Mouse (Mus musculus) neural tube, embryonic 13.5 days (tissue): ENCODE data around the gene Fam169a. TPM values are rescaled to one million over a fixed set of nuclear protein-coding genes. Genes with fewer than 3 reads are reported as not detected.
"Not testable (repeated sequence)": the region's sequence is repeated elsewhere in the genome, so short reads cannot be mapped to it uniquely, and the experiment has no call there.

Source experiments
- ATAC-seq: fragments of 200-750 bp; cut with Nextera tagmentation; 2 replicates; pipeline ENCODE4 v1.8.0; 2017; ENCODE audit warnings: low read depth, mild to moderate bottlenecking, moderate TSS enrichment, moderate library complexity
- H3K27ac ChIP-seq: fragments of 300-500 bp; sonication (generic); replicated peaks from 2 replicates; pipeline ENCODE4 v1.5.1; 2015; ENCODE audit warnings: moderate library complexity, mild to moderate bottlenecking, inconsistent platforms
- H3K27me3 ChIP-seq: fragments of 300-500 bp; sonication (generic); 2 replicates; pipeline ENCODE4 v1.6.1; 2015; ENCODE audit warnings: mild to moderate bottlenecking, inconsistent platforms
- H3K36me3 ChIP-seq: fragments of 300-500 bp; sonication (generic); 2 replicates; pipeline ENCODE4 v1.6.1; 2015; ENCODE audit warnings: mild to moderate bottlenecking, inconsistent platforms
- H3K4me1 ChIP-seq: fragments of 300-500 bp; sonication (generic); replicated peaks from 2 replicates; pipeline ENCODE4 v1.6.1; 2015; ENCODE audit warnings: inconsistent platforms
- H3K4me2 ChIP-seq: fragments of 300-500 bp; sonication (generic); 2 replicates; pipeline ENCODE4 v1.6.1; 2015; ENCODE audit warnings: inconsistent platforms, mild to moderate bottlenecking, moderate library complexity
- H3K4me3 ChIP-seq: fragments of 300-500 bp; sonication (generic); 2 replicates; pipeline ENCODE4 v1.5.1; 2015; ENCODE audit warnings: mild to moderate bottlenecking, inconsistent platforms
- H3K9ac ChIP-seq: fragments of 300-500 bp; sonication (generic); 2 replicates; pipeline ENCODE4 v1.6.1; 2015; ENCODE audit warnings: moderate library complexity, mild to moderate bottlenecking, inconsistent platforms
- H3K9me3 ChIP-seq: fragments of 300-500 bp; sonication (generic); 2 replicates; pipeline ENCODE4 v1.6.1; 2016; ENCODE audit warnings: inconsistent platforms
- WGBS: fragments of 180-500 bp; shearing (Covaris S2); methylation state at CpG from one replicate; pipeline ENCODE4 v1.1.7; 2015; 5-methylcytosine and 5-hydroxymethylcytosine counted together
- polyA plus RNA-seq: library from polyadenylated mRNA; unstranded; fragments of >200 nt; fragmentation: Nextera tagmentation; extraction: Ambion mirVana; gene quantifications from 2 replicates; pipeline ENCODE4 v1.2.1, GENCODE M21; 2015

The Fam169a gene
- polyA plus RNA-seq, 1 experiment from 2014 or later = 22.1 TPM

- 54% methylated on average over 4 of the region's 9 CpGs for WGBS
- Histone ChIP-seq H3K27me3 (no peaks in the 10 kb centered on the region), H3K4me1 (no peaks in the 10 kb centered on the region), H3K4me2 (no peak overlapping the region), H3K36me3 (no peaks in the 10 kb centered on the region), H3K27ac (no peak overlapping the region), H3K9ac (no peak overlapping the region), H3K9me3 (no peaks in the 10 kb centered on the region), H3K4me3 (no peak overlapping the region)
- no peak for ATAC-seq
These were observed 19.2 kb downstream of the Fam169a start for GRCm38 (mm10) chr13:97086316-97086715.

DNA sequence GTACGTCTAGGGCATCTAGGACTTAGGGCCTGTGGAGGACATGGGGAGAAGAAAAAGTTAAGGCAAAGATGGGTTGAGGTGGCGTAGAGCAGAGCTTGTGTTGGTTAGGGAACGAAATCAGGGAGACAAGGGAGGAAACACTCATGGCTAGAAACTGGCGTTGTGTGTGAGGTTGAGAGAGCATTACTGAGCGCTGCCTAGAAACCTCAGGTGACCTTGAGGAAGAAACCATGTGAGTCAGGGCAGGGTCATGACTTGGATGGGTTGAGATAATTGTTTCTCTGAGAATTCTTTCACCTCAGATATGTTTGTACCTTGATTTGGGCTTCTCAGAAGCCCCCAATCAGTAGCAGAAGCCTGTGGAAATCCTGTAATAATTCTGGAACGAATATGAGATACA, 20.3 kb downstream of the Fam169a start:
- Histone ChIP-seq H3K27me3 (no peaks in the 10 kb centered on the region), H3K4me3 (no peak overlapping the region), H3K36me3 (no peaks in the 10 kb centered on the region), H3K4me2 (no peak overlapping the region), H3K27ac (no peak overlapping the region), H3K4me1 (no peaks in the 10 kb centered on the region), H3K9ac (no peak overlapping the region), H3K9me3 (no peaks in the 10 kb centered on the region)
- WGBS = 93% methylated on average over 6 of the region's 6 CpGs
- no peak for ATAC-seq

GRCm38 (mm10) chr13:97088183-97088582, 21.1 kb downstream of the Fam169a start:
- Histone ChIP-seq H3K27ac (no peak overlapping the region), H3K4me1 (no peaks in the 10 kb centered on the region), H3K9me3 (no peaks in the 10 kb centered on the region), H3K4me3 (no peak overlapping the region), H3K36me3 (no peaks in the 10 kb centered on the region), H3K9ac (no peak overlapping the region), H3K27me3 (no peaks in the 10 kb centered on the region), H3K4me2 (no peak overlapping the region)
- ATAC-seq = no peak
- WGBS = 81% methylated on average over 3 of the region's 3 CpGs

DNA sequence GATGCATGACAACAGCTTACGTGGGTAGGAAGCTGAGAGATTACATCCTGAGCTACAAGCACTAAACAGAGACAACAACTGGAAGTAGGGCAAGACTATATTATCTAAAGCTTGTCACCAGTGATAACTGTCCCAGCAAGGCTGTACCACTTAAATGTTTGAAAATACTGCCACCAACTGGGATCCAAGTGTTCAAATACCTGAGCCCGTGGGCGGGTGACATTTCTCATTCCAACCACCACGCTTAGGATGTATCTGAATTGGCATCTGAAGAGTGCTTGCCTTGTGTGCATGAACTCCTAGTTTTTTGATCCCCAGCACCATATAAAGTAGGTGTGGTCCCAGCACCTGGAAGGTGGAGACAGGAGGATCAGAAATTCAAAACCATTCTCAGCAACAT, 28.6 kb downstream of the Fam169a start:
- no peaks in the 10 kb centered on the region for H3K4me1 ChIP-seq
- H3K9ac ChIP-seq = no peak overlapping the region
- WGBS = 93% methylated on average over 4 of the region's 4 CpGs
- H3K27ac ChIP-seq = no peak overlapping the region
- no peak for ATAC-seq
- no peak overlapping the region for H3K4me3 ChIP-seq
- no peaks in the 10 kb centered on the region for H3K9me3 ChIP-seq
- peaks cover 19% of the 10 kb centered on the region for H3K36me3 ChIP-seq
- H3K27me3 ChIP-seq = no peaks in the 10 kb centered on the region
- H3K4me2 ChIP-seq = no peak overlapping the region

DNA sequence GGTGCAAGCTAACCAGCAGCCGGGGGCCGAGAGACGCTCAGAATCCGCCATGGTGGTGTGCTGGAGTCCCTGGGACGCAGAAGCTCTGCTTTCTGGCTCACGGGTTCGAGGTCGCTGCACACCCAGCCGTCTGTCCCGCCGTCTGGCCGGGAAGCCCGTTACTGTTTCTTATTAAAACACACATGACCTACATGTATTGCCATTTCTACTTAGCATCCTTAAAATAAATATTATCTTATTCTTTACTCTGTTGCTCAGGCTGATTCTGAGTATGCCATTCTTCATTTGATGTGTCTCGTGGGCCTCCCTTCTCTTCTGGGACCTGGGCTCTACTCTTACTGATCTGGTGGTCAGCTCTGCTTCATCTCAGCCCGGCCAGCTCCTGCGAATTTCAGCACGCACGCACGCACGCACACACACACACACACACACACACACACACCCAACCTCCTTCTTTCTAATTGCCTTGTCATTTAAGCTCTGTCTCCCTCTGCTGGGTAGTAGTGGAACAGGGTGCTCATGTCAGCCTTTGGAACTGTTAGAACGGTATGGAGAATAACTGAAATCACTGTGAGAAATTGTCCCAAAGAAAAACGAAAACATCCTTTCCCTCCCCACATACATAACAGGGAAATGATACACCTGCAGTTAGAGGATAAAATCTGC, 32.2 kb downstream of the Fam169a start, which contains the start of gene Gm6169:
Gene Gm6169, minus strand, starts transcription at position 51 of the 666 bp plus-strand sequence.
- 80% methylated on average over 22 of the region's 22 CpGs for WGBS
- no peak; the same call in 1 of the 2 replicates for ATAC-seq

DNA sequence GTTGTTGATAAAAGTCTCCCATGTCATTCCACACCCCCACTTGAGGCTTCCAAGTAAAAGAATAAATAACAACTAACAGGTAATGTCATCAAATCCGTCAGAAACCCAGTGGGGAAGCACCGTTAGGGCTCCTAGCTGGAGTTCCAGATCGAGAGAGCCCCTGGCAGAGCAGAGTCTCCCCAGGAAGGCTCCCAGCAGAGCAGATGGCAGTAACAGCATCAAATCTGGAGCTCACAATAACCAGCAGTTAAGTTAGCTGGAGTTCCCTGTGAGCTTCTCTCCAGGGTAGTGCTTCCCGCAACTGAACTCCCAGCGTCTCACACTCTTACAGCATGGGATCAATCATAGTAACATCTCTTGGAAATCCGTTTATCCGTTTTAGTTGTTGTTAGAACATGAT, 37.9 kb downstream of the Fam169a start:
- no peaks in the 10 kb centered on the region for H3K9me3 ChIP-seq
- no peak overlapping the region for H3K4me2 ChIP-seq
- ATAC-seq = no peak
- peaks cover 10% of the 10 kb centered on the region for H3K36me3 ChIP-seq
- no peak overlapping the region for H3K27ac ChIP-seq
- no peaks in the 10 kb centered on the region for H3K27me3 ChIP-seq
- no peak overlapping the region for H3K4me3 ChIP-seq
- 78% methylated on average over 7 of the region's 7 CpGs for WGBS
- no peaks in the 10 kb centered on the region for H3K4me1 ChIP-seq
- no peak overlapping the region for H3K9ac ChIP-seq

More for the DNA sequence above, 32.2 kb downstream of the Fam169a start, which contains the start of gene Gm6169:
- H3K4me3 ChIP-seq = no peak within 1 kb of the TSS
- no peak within 1 kb of the TSS for H3K27ac ChIP-seq
- H3K9me3 ChIP-seq = no peaks in the 10 kb centered on the region
- no peaks in the 10 kb centered on the region for H3K4me1 ChIP-seq
- peaks cover 10% of the 10 kb centered on the region; the same call in 1 of the 2 replicates for H3K36me3 ChIP-seq
- H3K27me3 ChIP-seq = no peaks in the 10 kb centered on the region
- no peak within 1 kb of the TSS for H3K4me2 ChIP-seq
- H3K9ac ChIP-seq = no peak within 1 kb of the TSS

- not testable (repeated sequence) for H3K4me2 ChIP-seq, H3K27me3 ChIP-seq, H3K9ac ChIP-seq, H3K4me1 ChIP-seq, ATAC-seq, H3K27ac ChIP-seq, H3K9me3 ChIP-seq, H3K4me3 ChIP-seq
- WGBS = 92% methylated on average over 4 of the region's 4 CpGs
- H3K36me3 ChIP-seq = peaks cover 23% of the 10 kb centered on the region
These were observed 40.6 kb downstream of the Fam169a start for GRCm38 (mm10) chr13:97107721-97108120.

- Histone ChIP-seq H3K36me3 (peaks cover 29% of the 10 kb centered on the region), H3K27me3 (no peaks in the 10 kb centered on the region), H3K9ac (no peak overlapping the region), H3K4me2 (no peak overlapping the region), H3K4me3 (no peak overlapping the region), H3K4me1 (no peaks in the 10 kb centered on the region), H3K9me3 (no peaks in the 10 kb centered on the region), H3K27ac (no peak overlapping the region)
- WGBS = 81% methylated on average over 4 of the region's 4 CpGs
- ATAC-seq = no peak
These were observed 42.0 kb downstream of the Fam169a start for GRCm38 (mm10) chr13:97109046-97109445.

- Histone ChIP-seq H3K4me2 (no peak overlapping the region), H3K27me3 (no peaks in the 10 kb centered on the region), H3K9me3 (no peaks in the 10 kb centered on the region), H3K4me1 (no peaks in the 10 kb centered on the region), H3K9ac (no peak overlapping the region), H3K36me3 (peaks cover 56% of the 10 kb centered on the region), H3K4me3 (no peak overlapping the region), H3K27ac (no peak overlapping the region)
- ATAC-seq = no peak
- 75% methylated on average over 3 of the region's 3 CpGs for WGBS
These were observed 54.3 kb downstream of the Fam169a start for GRCm38 (mm10) chr13:97121341-97121740.

DNA sequence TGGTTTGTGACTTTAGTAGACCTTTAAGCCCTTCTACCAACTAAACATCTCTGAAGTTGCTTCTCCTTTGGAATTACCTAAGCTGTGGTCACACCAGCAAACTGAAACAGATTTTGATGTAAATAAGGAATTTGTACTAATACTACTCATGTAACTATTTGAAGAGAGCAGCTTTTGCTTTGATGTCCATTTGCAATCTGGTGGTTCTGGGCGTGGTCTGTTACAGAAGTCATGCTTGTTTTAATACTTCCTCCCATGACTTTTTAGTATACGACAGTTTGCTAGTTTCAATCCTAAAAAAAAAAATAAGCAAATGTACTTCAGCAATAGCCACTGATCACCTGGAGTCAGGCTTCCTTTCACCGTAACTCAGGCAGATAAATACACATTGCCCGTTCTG, 62.6 kb downstream of the Fam169a start:
- not testable (repeated sequence) for H3K9me3 ChIP-seq, H3K27ac ChIP-seq

GRCm38 (mm10) chr13:97130413-97130812, 63.3 kb downstream of the Fam169a start:
- H3K4me1 ChIP-seq, H3K27ac ChIP-seq, H3K4me2 ChIP-seq, H3K27me3 ChIP-seq, ATAC-seq, H3K9me3 ChIP-seq, H3K9ac ChIP-seq, H3K4me3 ChIP-seq: not testable (repeated sequence)
- peaks cover 39% of the 10 kb centered on the region for H3K36me3 ChIP-seq
- WGBS = no CpG with 5 or more reads among the region's 2 CpGs

More for the DNA sequence above, 62.6 kb downstream of the Fam169a start:
- H3K4me1 ChIP-seq, H3K4me2 ChIP-seq, H3K4me3 ChIP-seq, H3K9ac ChIP-seq, H3K27me3 ChIP-seq, ATAC-seq: not testable (repeated sequence)
- 98% methylated on average over 4 of the region's 4 CpGs for WGBS
- peaks cover 32% of the 10 kb centered on the region for H3K36me3 ChIP-seq

- peak within 1 kb of the TSS; percentile 92 for H3K4me3 ChIP-seq
- H3K4me2 ChIP-seq = peak within 1 kb of the TSS; percentile 80
- H3K27me3 ChIP-seq = no peaks in the 10 kb centered on the region
- peak within 1 kb of the TSS; percentile 93 for H3K9ac ChIP-seq
- under 1% methylated on average over 57 of the region's 57 CpGs for WGBS
- peaks cover 28% of the 10 kb centered on the region for H3K36me3 ChIP-seq
- H3K27ac ChIP-seq = peak within 1 kb of the TSS; percentile 93
- ATAC-seq = peak; percentile 98
- no peaks in the 10 kb centered on the region for H3K9me3 ChIP-seq
- peaks cover 18% of the 10 kb centered on the region for H3K4me1 ChIP-seq
These were observed 70.6 kb downstream of the Fam169a start, which contains the start of the genes Gfm2 and Nsa2 for GRCm38 (mm10) chr13:97137466-97138400. Gfm2 (plus strand) TSS chr13:97137937. Nsa2 (minus strand) TSS chr13:97137937.
